ENCODE assay signal across 8 mouse cellular contexts in genomic region chr7:43442684-43443083, GRCm38 (mm10). TPM values are rescaled to one million over a fixed set of nuclear protein-coding genes. Genes with fewer than 3 reads are reported as not detected.
DNase-seq lines count a peak whose midpoint lies in the region; ATAC-seq and TF ChIP-seq lines count a peak whose summit lies in the region.

No protein-coding gene starts in this region.

- no peaks in the 10 kb centered on the region for H3K9me3 ChIP-seq in heart, postnatal 0 days (replicated peaks; ENCODE audit: control insufficient read depth, low read length)
- H3K9me3 ChIP-seq in hindbrain, embryonic 14.5 days (ENCODE audit: control insufficient read depth, low read length) = no peaks in the 10 kb centered on the region
- H3K9me3 ChIP-seq in midbrain, embryonic 13.5 days = no peaks in the 10 kb centered on the region

- ATAC-seq in heart, postnatal 0 days (ENCODE audit: insufficient read depth, low read depth) = no peak
- ATAC-seq in hindbrain, embryonic 14.5 days (ENCODE audit: low FRiP score) = no peak
- no peak for ATAC-seq in midbrain, embryonic 13.5 days
- ATAC-seq in megakaryocyte-erythroid progenitor cell, adult 5-6 weeks (replicated peaks; ENCODE audit: low FRiP score, low TSS enrichment, poor library complexity, severe bottlenecking) = no peak
- no peak for ATAC-seq in frontal cortex, adult (ENCODE audit: low TSS enrichment)

- H3K4me3 ChIP-seq in heart, postnatal 0 days (ENCODE audit: low read depth, low read length) = peak overlapping the region; percentile 50
- peak overlapping the region; percentile 62 for H3K4me3 ChIP-seq in bone marrow macrophage, adult 2 months (ENCODE audit: insufficient read depth, low read length)
- H3K4me3 ChIP-seq in hindbrain, embryonic 14.5 days (replicated peaks; ENCODE audit: low read length) = peak overlapping the region; percentile 50
- H3K4me3 ChIP-seq in midbrain, embryonic 13.5 days (replicated peaks) = peak overlapping the region; percentile 55

- no peak for TF ChIP-seq EP300 in heart, postnatal 0 days (IDR thresholded peaks at IDR 0.05; ENCODE audit: low read depth)

- no peaks in the 10 kb centered on the region for H3K36me3 ChIP-seq in heart, postnatal 0 days (replicated peaks; ENCODE audit: control insufficient read depth, insufficient read depth, low read length)
- no peaks in the 10 kb centered on the region for H3K36me3 ChIP-seq in hindbrain, embryonic 14.5 days (replicated peaks; ENCODE audit: control insufficient read depth, insufficient read depth)
- H3K36me3 ChIP-seq in midbrain, embryonic 13.5 days = no peaks in the 10 kb centered on the region

- H3K27me3 ChIP-seq in heart, postnatal 0 days (ENCODE audit: control insufficient read depth, insufficient read depth, low read length) = no peaks in the 10 kb centered on the region
- no peaks in the 10 kb centered on the region for H3K27me3 ChIP-seq in hindbrain, embryonic 14.5 days (ENCODE audit: control insufficient read depth, insufficient read depth, low read length)
- H3K27me3 ChIP-seq in midbrain, embryonic 13.5 days = peaks cover 3% of the 10 kb centered on the region; the same call in 1 of the 2 replicates

- TF ChIP-seq CTCF in heart, postnatal 0 days (IDR thresholded peaks at IDR 0.05; ENCODE audit: low read depth) = no peak
- TF ChIP-seq CTCF in bone marrow macrophage, adult 2 months (IDR thresholded peaks at IDR 0.05; ENCODE audit: low read depth, low read length) = no peak

- 19% methylated on average over 9 of the region's 9 CpGs for WGBS in heart, postnatal 0 days
- WGBS in hindbrain, embryonic 14.5 days = 13% methylated on average over 9 of the region's 9 CpGs
- WGBS in midbrain, embryonic 13.5 days = 11% methylated on average over 9 of the region's 9 CpGs

- H3K4me2 ChIP-seq in heart, postnatal 0 days (ENCODE audit: low read depth, low read length) = peak overlapping the region; percentile 84
- peak overlapping the region; percentile 84 for H3K4me2 ChIP-seq in hindbrain, embryonic 14.5 days (replicated peaks)
- H3K4me2 ChIP-seq in midbrain, embryonic 13.5 days (replicated peaks) = peak overlapping the region; percentile 74

- intact Hi-C loops in heart, postnatal 25 days (cut with DNase I) = loop anchor here (5.0 kb wide), 1 partner anchor 130 kb away; the partner anchor contains the start of gene Zfp715

- H3K27ac ChIP-seq in heart, postnatal 0 days (ENCODE audit: low read depth) = peak overlapping the region; percentile 99
- H3K27ac ChIP-seq in bone marrow macrophage, adult 2 months (ENCODE audit: insufficient read depth, low read depth, low read length) = peak overlapping the region; percentile 84
- H3K27ac ChIP-seq in hindbrain, embryonic 14.5 days = peak overlapping the region; percentile 91
- H3K27ac ChIP-seq in midbrain, embryonic 13.5 days = peak overlapping the region; percentile 83

- H3K9ac ChIP-seq in heart, postnatal 0 days (replicated peaks; ENCODE audit: low read depth, low read length) = peak overlapping the region; percentile 60
- peak overlapping the region; percentile 58 for H3K9ac ChIP-seq in hindbrain, embryonic 14.5 days
- peak overlapping the region; percentile 73 for H3K9ac ChIP-seq in midbrain, embryonic 13.5 days (replicated peaks)

- DNase-seq in heart, postnatal 0 days (ENCODE audit: low spot score) = no peak
- DNase-seq in heart, postnatal 25 days (ENCODE audit: low spot score) = no peak
- no peak for DNase-seq in hindbrain, embryonic 14.5 days (ENCODE audit: low spot score)
- no peak for DNase-seq in MN1 (ENCODE audit: low spot score)

- H3K4me1 ChIP-seq in heart, postnatal 0 days (ENCODE audit: control insufficient read depth, insufficient read depth) = peaks cover 35% of the 10 kb centered on the region
- H3K4me1 ChIP-seq in bone marrow macrophage, adult 2 months (ENCODE audit: control insufficient read depth, insufficient read depth, low read length) = peaks cover 32% of the 10 kb centered on the region
- peaks cover 19% of the 10 kb centered on the region for H3K4me1 ChIP-seq in hindbrain, embryonic 14.5 days (replicated peaks; ENCODE audit: control insufficient read depth, insufficient read depth, low read length)
- H3K4me1 ChIP-seq in midbrain, embryonic 13.5 days (replicated peaks) = peaks cover 20% of the 10 kb centered on the region

- no peak for TF ChIP-seq POLR2A in bone marrow macrophage, adult 2 months (IDR thresholded peaks at IDR 0.05; ENCODE audit: borderline replicate concordance, low read depth, low read length)

RNA-seq across cellular contexts. Expression of gene Etfb, which starts 1.2 kb away (rescaled TPM):
- total RNA-seq in heart, postnatal 0 days (2014; rRNA removed; ENCODE audit: low replicate concordance) = 396 and 434 TPM in 2 replicates
- 1,315 and 1,437 TPM in 2 replicates for polyA plus RNA-seq in heart, postnatal 0 days (2015; fragmentation: Nextera tagmentation; extraction: Ambion mirVana)
- total RNA-seq in heart, postnatal 25 days (2021) = 1,000 to 10,000 TPM; 1,293 to 1,340 TPM
- polyA plus RNA-seq in bone marrow macrophage, adult 2 months (2012; ENCODE audit: insufficient read depth, insufficient read length, missing spikeins) = 79.5 and 87.0 TPM in 2 replicates
- polyA plus RNA-seq in hindbrain, embryonic 14.5 days (2014; fragmentation: Nextera tagmentation; extraction: Ambion mirVana) = 122 and 144 TPM in 2 replicates
- polyA plus RNA-seq in midbrain, embryonic 13.5 days (2015; fragmentation: Nextera tagmentation; extraction: Ambion mirVana) = 142 TPM in 2 replicates
- 212 and 237 TPM in 2 replicates for total RNA-seq in megakaryocyte-erythroid progenitor cell, adult 5-6 weeks (2014; fragmentation: Nextera tagmentation)
- 396 and 426 TPM in 2 replicates for total RNA-seq in megakaryocyte-erythroid progenitor cell, adult 5-6 weeks (2017)

RNA-seq across cellular contexts. Expression of gene Gm45233, which starts 1.2 kb away (rescaled TPM):
- total RNA-seq in heart, postnatal 0 days (2014; rRNA removed; ENCODE audit: low replicate concordance) = not detected in 2 replicates
- polyA plus RNA-seq in heart, postnatal 0 days (2015; fragmentation: Nextera tagmentation; extraction: Ambion mirVana) = 0.52 and 0.60 TPM in 2 replicates
- under 1 TPM; 0.39 to 0.61 TPM for total RNA-seq in heart, postnatal 25 days (2021)
- polyA plus RNA-seq in bone marrow macrophage, adult 2 months (2012; ENCODE audit: insufficient read depth, insufficient read length, missing spikeins) = not detected in 2 replicates
- 0.62 TPM in 1 of 2 replicates, not detected in the other for polyA plus RNA-seq in hindbrain, embryonic 14.5 days (2014; fragmentation: Nextera tagmentation; extraction: Ambion mirVana)
- polyA plus RNA-seq in midbrain, embryonic 13.5 days (2015; fragmentation: Nextera tagmentation; extraction: Ambion mirVana) = 0.48 TPM in 1 of 2 replicates, not detected in the other
- not detected in 2 replicates for total RNA-seq in megakaryocyte-erythroid progenitor cell, adult 5-6 weeks (2014; fragmentation: Nextera tagmentation)
- total RNA-seq in megakaryocyte-erythroid progenitor cell, adult 5-6 weeks (2017) = 4.2 TPM in 1 of 2 replicates, not detected in the other

RNA-seq across cellular contexts. Expression of gene Cldnd2, which starts 2.1 kb away (rescaled TPM):
- not detected in 2 replicates for total RNA-seq in heart, postnatal 0 days (2014; rRNA removed; ENCODE audit: low replicate concordance)
- not detected in 2 replicates for polyA plus RNA-seq in heart, postnatal 0 days (2015; fragmentation: Nextera tagmentation; extraction: Ambion mirVana)
- total RNA-seq in heart, postnatal 25 days (2021) = not detected
- not detected in 2 replicates for polyA plus RNA-seq in bone marrow macrophage, adult 2 months (2012; ENCODE audit: insufficient read depth, insufficient read length, missing spikeins)
- polyA plus RNA-seq in hindbrain, embryonic 14.5 days (2014; fragmentation: Nextera tagmentation; extraction: Ambion mirVana) = not detected in 2 replicates
- polyA plus RNA-seq in midbrain, embryonic 13.5 days (2015; fragmentation: Nextera tagmentation; extraction: Ambion mirVana) = not detected in 2 replicates
- not detected in 2 replicates for total RNA-seq in megakaryocyte-erythroid progenitor cell, adult 5-6 weeks (2014; fragmentation: Nextera tagmentation)
- total RNA-seq in megakaryocyte-erythroid progenitor cell, adult 5-6 weeks (2017) = not detected in 2 replicates

RNA-seq across cellular contexts. Expression of gene Nkg7, which starts 5.8 kb away (rescaled TPM):
- not detected in 2 replicates for total RNA-seq in heart, postnatal 0 days (2014; rRNA removed; ENCODE audit: low replicate concordance)
- polyA plus RNA-seq in heart, postnatal 0 days (2015; fragmentation: Nextera tagmentation; extraction: Ambion mirVana) = 0.18 and 0.33 TPM in 2 replicates
- not detected for total RNA-seq in heart, postnatal 25 days (2021)
- polyA plus RNA-seq in bone marrow macrophage, adult 2 months (2012; ENCODE audit: insufficient read depth, insufficient read length, missing spikeins) = not detected in 2 replicates
- polyA plus RNA-seq in hindbrain, embryonic 14.5 days (2014; fragmentation: Nextera tagmentation; extraction: Ambion mirVana) = not detected in 2 replicates
- polyA plus RNA-seq in midbrain, embryonic 13.5 days (2015; fragmentation: Nextera tagmentation; extraction: Ambion mirVana) = not detected in 2 replicates
- 49.9 and 86.7 TPM in 2 replicates for total RNA-seq in megakaryocyte-erythroid progenitor cell, adult 5-6 weeks (2014; fragmentation: Nextera tagmentation)
- 41.8 and 53.8 TPM in 2 replicates for total RNA-seq in megakaryocyte-erythroid progenitor cell, adult 5-6 weeks (2017)

RNA-seq across cellular contexts. Expression of gene Lim2, which starts 15.2 kb away (rescaled TPM):
- total RNA-seq in heart, postnatal 0 days (2014; rRNA removed; ENCODE audit: low replicate concordance) = not detected in 2 replicates
- polyA plus RNA-seq in heart, postnatal 0 days (2015; fragmentation: Nextera tagmentation; extraction: Ambion mirVana) = not detected in 2 replicates
- not detected for total RNA-seq in heart, postnatal 25 days (2021)
- not detected in 2 replicates for polyA plus RNA-seq in bone marrow macrophage, adult 2 months (2012; ENCODE audit: insufficient read depth, insufficient read length, missing spikeins)
- not detected in 2 replicates for polyA plus RNA-seq in hindbrain, embryonic 14.5 days (2014; fragmentation: Nextera tagmentation; extraction: Ambion mirVana)
- not detected in 2 replicates for polyA plus RNA-seq in midbrain, embryonic 13.5 days (2015; fragmentation: Nextera tagmentation; extraction: Ambion mirVana)
- 2.1 TPM in 1 of 2 replicates, not detected in the other for total RNA-seq in megakaryocyte-erythroid progenitor cell, adult 5-6 weeks (2014; fragmentation: Nextera tagmentation)
- not detected in 2 replicates for total RNA-seq in megakaryocyte-erythroid progenitor cell, adult 5-6 weeks (2017)
